Mouse (Mus musculus): ENCODE measurements around the gene Uqcr10. TPM values are rescaled to one million over a fixed set of nuclear protein-coding genes. Genes with fewer than 3 reads are reported as not detected.
A peak's percentile ranks its signal among the peaks of the same experiment; 100 is the strongest.
"Not testable (repeated sequence)": the region's sequence is repeated elsewhere in the genome, so short reads cannot be mapped to it uniquely, and the experiment has no call there.

The Uqcr10 gene
- polyA plus RNA-seq, 1 experiment from 2014 or later = 487 TPM

- no peaks in the 10 kb centered on the region for H3K27me3 ChIP-seq (replicated peaks; ENCODE audit: control insufficient read depth, insufficient read depth, low read length)
- 59% methylated on average over 11 of the region's 11 CpGs for WGBS
These were observed 16.3 kb upstream of the Uqcr10 start for GRCm38 (mm10) chr11:4720393-4720792.

DNA sequence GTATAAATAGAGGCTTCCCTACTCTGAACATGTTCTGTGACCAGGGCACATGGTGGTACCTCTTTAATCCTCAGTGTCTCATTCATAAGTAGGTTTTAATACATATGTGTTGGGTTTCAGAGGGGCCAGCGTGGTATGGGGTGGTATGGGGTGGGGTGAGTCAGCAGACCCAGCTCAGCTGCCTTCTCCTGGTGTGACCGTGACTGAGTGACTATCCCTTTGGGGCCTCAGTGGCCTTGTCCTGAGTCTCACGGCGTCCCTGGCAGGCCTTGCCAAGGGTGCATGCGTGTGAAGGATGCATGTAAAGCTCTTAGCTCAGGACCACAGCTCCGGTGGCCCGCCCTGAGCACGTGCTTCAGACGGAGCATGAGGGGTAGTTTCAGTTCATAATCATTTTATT, 15.8 kb upstream of the Uqcr10 start:
- no peak overlapping the region for H3K9ac ChIP-seq (replicated peaks; ENCODE audit: low read depth, low read length)
- H3K9me3 ChIP-seq (ENCODE audit: control insufficient read depth, low read length) = no peaks in the 10 kb centered on the region
- peaks cover 15% of the 10 kb centered on the region; the same call in 1 of the 2 replicates for H3K4me1 ChIP-seq (replicated peaks; ENCODE audit: control insufficient read depth, insufficient read depth, low read length)
- no peak for ATAC-seq
- H3K27me3 ChIP-seq (replicated peaks; ENCODE audit: control insufficient read depth, insufficient read depth, low read length) = no peaks in the 10 kb centered on the region
- 90% methylated on average over 9 of the region's 9 CpGs for WGBS
- no peak overlapping the region for H3K4me3 ChIP-seq (replicated peaks; ENCODE audit: low read length)
- no peaks in the 10 kb centered on the region for H3K36me3 ChIP-seq (ENCODE audit: control insufficient read depth, insufficient read depth)
- no peak overlapping the region for H3K27ac ChIP-seq (ENCODE audit: low read length)
- H3K4me2 ChIP-seq (ENCODE audit: low read length) = no peak overlapping the region

More at GRCm38 (mm10) chr11:4720393-4720792, 16.3 kb upstream of the Uqcr10 start:
- Histone ChIP-seq H3K4me2 (ENCODE audit: low read length) (no peak overlapping the region), H3K4me1 (replicated peaks; ENCODE audit: control insufficient read depth, insufficient read depth, low read length) (peaks cover 15% of the 10 kb centered on the region; the same call in 1 of the 2 replicates), H3K9ac (replicated peaks; ENCODE audit: low read depth, low read length) (no peak overlapping the region), H3K27ac (ENCODE audit: low read length) (no peak overlapping the region), H3K9me3 (ENCODE audit: control insufficient read depth, low read length) (no peaks in the 10 kb centered on the region), H3K36me3 (ENCODE audit: control insufficient read depth, insufficient read depth) (no peaks in the 10 kb centered on the region), H3K4me3 (replicated peaks; ENCODE audit: low read length) (no peak overlapping the region)
- peak; percentile 12; the same call in 1 of the 2 replicates for ATAC-seq

DNA sequence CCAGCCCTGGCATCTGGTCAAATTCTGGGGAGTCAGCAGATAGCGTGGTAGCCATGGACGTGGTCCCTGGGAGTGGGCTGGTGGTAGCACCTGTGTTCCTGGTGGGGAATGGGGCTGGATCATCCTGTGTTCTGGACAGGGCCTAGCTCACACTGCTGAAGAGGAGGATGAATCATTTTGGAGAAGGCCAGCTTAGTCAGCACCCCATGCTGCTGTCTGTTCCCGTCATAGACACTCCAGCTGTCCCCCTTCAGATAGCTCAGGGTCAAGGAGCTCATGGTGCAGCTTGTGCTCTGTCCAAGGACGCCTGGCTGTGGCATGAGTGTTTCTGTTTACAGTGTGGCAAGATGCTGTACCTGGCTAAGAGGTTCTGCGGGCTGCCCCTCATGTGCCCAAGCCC, 14.4 kb upstream of the Uqcr10 start:
- H3K4me3 ChIP-seq (replicated peaks; ENCODE audit: low read length) = no peak overlapping the region
- H3K27me3 ChIP-seq (replicated peaks; ENCODE audit: control insufficient read depth, insufficient read depth, low read length) = no peaks in the 10 kb centered on the region
- H3K4me1 ChIP-seq (replicated peaks; ENCODE audit: control insufficient read depth, insufficient read depth, low read length) = peaks cover 15% of the 10 kb centered on the region; the same call in 1 of the 2 replicates
- WGBS = 77% methylated on average over 5 of the region's 5 CpGs
- H3K36me3 ChIP-seq (ENCODE audit: control insufficient read depth, insufficient read depth) = no peaks in the 10 kb centered on the region
- no peaks in the 10 kb centered on the region for H3K9me3 ChIP-seq (ENCODE audit: control insufficient read depth, low read length)
- no peak overlapping the region for H3K9ac ChIP-seq (replicated peaks; ENCODE audit: low read depth, low read length)
- H3K27ac ChIP-seq (ENCODE audit: low read length) = no peak overlapping the region
- no peak overlapping the region for H3K4me2 ChIP-seq (ENCODE audit: low read length)
- ATAC-seq = no peak

GRCm38 (mm10) chr11:4716530-4717236, 12.5 kb upstream of the Uqcr10 start:
- H3K27me3 ChIP-seq (replicated peaks; ENCODE audit: control insufficient read depth, insufficient read depth, low read length) = no peaks in the 10 kb centered on the region
- no peak overlapping the region for H3K4me2 ChIP-seq (ENCODE audit: low read length)
- H3K9me3 ChIP-seq (ENCODE audit: control insufficient read depth, low read length) = no peaks in the 10 kb centered on the region
- H3K9ac ChIP-seq (replicated peaks; ENCODE audit: low read depth, low read length) = no peak overlapping the region
- H3K36me3 ChIP-seq (ENCODE audit: control insufficient read depth, insufficient read depth) = no peaks in the 10 kb centered on the region; the same call in 1 of the 2 replicates
- 77% methylated on average over 5 of the region's 5 CpGs for WGBS
- H3K4me3 ChIP-seq (replicated peaks; ENCODE audit: low read length) = no peak overlapping the region
- no peak overlapping the region for H3K27ac ChIP-seq (ENCODE audit: low read length)
- H3K4me1 ChIP-seq (replicated peaks; ENCODE audit: control insufficient read depth, insufficient read depth, low read length) = peaks cover 15% of the 10 kb centered on the region; the same call in 1 of the 2 replicates
- 0 out of 2 replicates have a peak, but pooled peaks have one; percentile 28 for ATAC-seq

GRCm38 (mm10) chr11:4715596-4715995, 11.5 kb upstream of the Uqcr10 start:
- Histone ChIP-seq H3K4me2 (ENCODE audit: low read length) (no peak overlapping the region), H3K4me3 (replicated peaks; ENCODE audit: low read length) (no peak overlapping the region), H3K4me1 (replicated peaks; ENCODE audit: control insufficient read depth, insufficient read depth, low read length) (peaks cover 7% of the 10 kb centered on the region; the same call in 1 of the 2 replicates), H3K9ac (replicated peaks; ENCODE audit: low read depth, low read length) (no peak overlapping the region), H3K9me3 (ENCODE audit: control insufficient read depth, low read length) (no peaks in the 10 kb centered on the region), H3K27ac (ENCODE audit: low read length) (no peak overlapping the region), H3K36me3 (ENCODE audit: control insufficient read depth, insufficient read depth) (no peaks in the 10 kb centered on the region; the same call in 1 of the 2 replicates), H3K27me3 (replicated peaks; ENCODE audit: control insufficient read depth, insufficient read depth, low read length) (no peaks in the 10 kb centered on the region)
- 90% methylated on average over 4 of the region's 4 CpGs for WGBS
- no peak for ATAC-seq

- Histone ChIP-seq H3K4me1 (replicated peaks; ENCODE audit: control insufficient read depth, insufficient read depth, low read length) (peaks cover 4% of the 10 kb centered on the region; the same call in 1 of the 2 replicates), H3K9me3 (ENCODE audit: control insufficient read depth, low read length) (no peaks in the 10 kb centered on the region), H3K9ac (replicated peaks; ENCODE audit: low read depth, low read length) (no peak overlapping the region), H3K27ac (ENCODE audit: low read length) (no peak overlapping the region), H3K4me3 (replicated peaks; ENCODE audit: low read length) (no peak overlapping the region), H3K4me2 (ENCODE audit: low read length) (no peak overlapping the region), H3K36me3 (ENCODE audit: control insufficient read depth, insufficient read depth) (no peaks in the 10 kb centered on the region; the same call in 1 of the 2 replicates), H3K27me3 (replicated peaks; ENCODE audit: control insufficient read depth, insufficient read depth, low read length) (no peaks in the 10 kb centered on the region)
- ATAC-seq = no peak
- 89% methylated on average over 4 of the region's 4 CpGs for WGBS
These were observed 10.6 kb upstream of the Uqcr10 start for GRCm38 (mm10) chr11:4714727-4715126.

DNA sequence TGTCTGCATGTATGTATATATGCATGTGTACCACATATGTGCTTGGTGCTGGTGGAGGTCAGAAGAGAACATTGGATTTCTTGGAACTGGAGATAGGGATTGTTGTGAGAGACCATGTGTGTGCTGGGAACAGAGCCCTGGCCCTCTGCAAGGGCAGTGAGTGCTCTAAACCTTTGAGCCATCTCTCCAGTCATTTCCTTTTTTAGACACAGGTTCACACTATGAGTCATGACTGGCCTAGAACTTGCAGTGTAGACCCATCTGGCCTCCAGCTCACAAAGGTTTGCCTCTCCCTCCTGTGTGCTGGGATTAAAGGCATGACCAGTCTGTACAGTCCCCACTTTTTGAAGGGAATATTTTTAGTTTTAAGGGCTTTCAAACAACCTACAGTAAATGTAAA, 8.7 kb upstream of the Uqcr10 start:
- Histone ChIP-seq H3K4me2 (ENCODE audit: low read length) (no peak overlapping the region), H3K4me3 (replicated peaks; ENCODE audit: low read length) (no peak overlapping the region), H3K36me3 (ENCODE audit: control insufficient read depth, insufficient read depth) (no peaks in the 10 kb centered on the region; the same call in 1 of the 2 replicates), H3K27ac (ENCODE audit: low read length) (no peak overlapping the region), H3K9ac (replicated peaks; ENCODE audit: low read depth, low read length) (no peak overlapping the region), H3K27me3 (replicated peaks; ENCODE audit: control insufficient read depth, insufficient read depth, low read length) (no peaks in the 10 kb centered on the region), H3K4me1 (replicated peaks; ENCODE audit: control insufficient read depth, insufficient read depth, low read length) (peaks cover 4% of the 10 kb centered on the region; the same call in 1 of the 2 replicates), H3K9me3 (ENCODE audit: control insufficient read depth, low read length) (no peaks in the 10 kb centered on the region)
- ATAC-seq = no peak

DNA sequence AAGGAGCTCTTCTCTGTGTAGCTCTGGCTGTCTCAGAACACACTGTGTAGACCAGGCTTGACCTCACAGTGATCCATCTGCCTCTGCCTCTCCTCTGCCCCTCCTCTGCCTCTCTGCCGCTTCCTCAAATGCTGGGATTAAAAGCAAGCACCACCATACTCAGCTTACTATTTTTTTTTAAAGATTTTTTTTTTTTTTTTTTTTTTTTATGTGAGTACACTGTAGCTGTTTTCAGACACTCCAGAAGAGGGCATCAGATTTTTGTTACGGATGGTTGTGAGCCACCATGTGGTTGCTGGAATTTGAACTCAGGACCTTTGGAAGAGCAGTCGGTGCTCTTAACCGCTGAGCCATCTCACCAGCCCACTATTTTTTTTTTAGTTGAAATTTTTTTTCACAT, 6.0 kb upstream of the Uqcr10 start:
- not testable (repeated sequence) for H3K27me3 ChIP-seq (replicated peaks; ENCODE audit: control insufficient read depth, insufficient read depth, low read length); H3K9me3 ChIP-seq (ENCODE audit: control insufficient read depth, low read length); H3K9ac ChIP-seq (replicated peaks; ENCODE audit: low read depth, low read length); H3K4me1 ChIP-seq (replicated peaks; ENCODE audit: control insufficient read depth, insufficient read depth, low read length); ATAC-seq; H3K27ac ChIP-seq (ENCODE audit: low read length); H3K4me3 ChIP-seq (replicated peaks; ENCODE audit: low read length); H3K36me3 ChIP-seq (ENCODE audit: control insufficient read depth, insufficient read depth); H3K4me2 ChIP-seq (ENCODE audit: low read length)
- WGBS = 95% methylated on average over 4 of the region's 4 CpGs

DNA sequence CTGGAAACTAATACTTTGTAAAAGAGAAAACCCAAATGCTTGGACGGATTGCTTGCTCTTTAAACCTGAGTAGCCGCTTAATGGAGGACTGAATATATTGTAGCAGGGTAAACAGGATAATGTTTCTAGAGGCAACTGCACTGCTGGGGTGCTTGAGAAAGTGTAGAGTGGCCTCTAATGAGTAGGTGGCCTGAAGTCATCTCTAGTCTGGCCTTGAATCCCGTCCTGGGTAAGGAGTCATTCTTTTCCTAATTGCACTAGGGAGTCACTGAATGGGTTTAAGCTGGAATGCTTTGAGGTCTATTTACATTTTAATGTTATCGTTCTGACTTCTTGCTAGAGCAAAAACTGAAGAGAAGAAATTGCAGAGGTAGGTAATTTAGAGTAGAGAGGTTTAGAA, 1.0 kb upstream of the Uqcr10 start:
- H3K9me3 ChIP-seq (ENCODE audit: control insufficient read depth, low read length) = no peaks in the 10 kb centered on the region
- peak overlapping the region; percentile 88 for H3K4me3 ChIP-seq (replicated peaks; ENCODE audit: low read length)
- peaks cover 20% of the 10 kb centered on the region for H3K4me1 ChIP-seq (replicated peaks; ENCODE audit: control insufficient read depth, insufficient read depth, low read length)
- peak overlapping the region; percentile 92 for H3K4me2 ChIP-seq (ENCODE audit: low read length)
- no peak overlapping the region for H3K27ac ChIP-seq (ENCODE audit: low read length)
- 4% methylated on average over 4 of the region's 4 CpGs for WGBS
- no peaks in the 10 kb centered on the region for H3K27me3 ChIP-seq (replicated peaks; ENCODE audit: control insufficient read depth, insufficient read depth, low read length)
- H3K36me3 ChIP-seq (ENCODE audit: control insufficient read depth, insufficient read depth) = 0 out of 2 replicates have a peak, but pooled peaks cover 10% of the 10 kb centered on the region
- H3K9ac ChIP-seq (replicated peaks; ENCODE audit: low read depth, low read length) = peak overlapping the region; percentile 58
- no peak for ATAC-seq

Measured in forebrain, embryonic 16.5 days (tissue).